Mouse (Mus musculus): ENCODE results near the gene Nppc.

Gene Nppc

GRCm38 (mm10) chr1:86652675-86653074 is 17.7 kb downstream of the Nppc start:
- DNase-seq (ENCODE audit: low read depth, low spot score), result no peak

GRCm38 (mm10) chr1:86650272-86650671 is 20.1 kb downstream of the Nppc start:
- peak; percentile 47 for DNase-seq (ENCODE audit: low read depth, low spot score)

- DNase-seq (ENCODE audit: low read depth, low spot score), result no peak
Observed at GRCm38 (mm10) chr1:86647517-86647916, 22.9 kb downstream of the Nppc start.

GRCm38 (mm10) chr1:86643101-86643809 is 27.1 kb downstream of the Nppc start:
- no peak for DNase-seq (ENCODE audit: low read depth, low spot score)

GRCm38 (mm10) chr1:86634751-86635359 is 35.5 kb downstream of the Nppc start:
- DNase-seq (ENCODE audit: low read depth, low spot score), result no peak

DNA sequence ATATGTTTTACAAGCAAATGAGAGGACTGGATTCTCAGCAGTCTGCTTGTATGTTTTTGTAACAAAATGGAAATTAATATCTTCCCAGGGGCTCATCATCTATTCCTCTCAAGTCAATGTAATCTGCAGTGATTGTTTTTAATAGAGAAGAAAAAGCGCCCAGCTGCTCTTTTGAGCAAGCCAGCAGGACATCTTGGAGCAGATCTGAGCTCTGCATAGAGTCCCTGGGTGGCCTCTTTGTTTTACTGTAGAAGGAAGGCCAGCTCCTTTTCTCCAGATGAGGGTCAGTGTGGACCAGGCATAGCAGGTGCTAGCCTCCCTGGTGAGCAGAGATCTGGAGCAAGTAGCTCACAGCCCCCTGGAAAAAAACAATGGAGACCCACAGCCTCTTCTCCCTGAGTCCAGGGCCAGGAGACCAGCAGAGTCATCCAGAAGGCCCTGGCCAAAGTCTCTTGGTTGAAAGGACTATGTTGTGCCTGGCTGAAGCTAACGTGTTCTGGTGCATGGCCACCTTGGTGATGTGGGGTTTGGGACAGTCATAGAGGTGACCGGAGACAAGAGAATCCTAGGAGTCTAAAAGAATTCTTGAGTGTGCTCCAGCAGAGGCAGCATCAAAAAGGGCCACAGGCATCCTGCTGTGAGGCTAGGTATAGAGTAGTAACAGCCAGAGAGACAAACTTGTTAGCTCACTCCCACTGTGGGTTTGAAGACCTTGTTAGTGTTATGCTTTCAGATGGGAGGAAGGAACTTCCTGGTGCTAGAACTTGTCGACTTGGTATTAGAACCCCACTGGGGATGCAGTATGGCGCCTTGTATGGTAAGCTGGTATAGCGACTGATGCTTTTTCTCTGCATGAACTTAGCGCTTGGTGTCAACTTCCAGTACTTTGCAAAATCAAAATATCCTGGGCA is 36.3 kb downstream of the Nppc start:
- no peak for DNase-seq (ENCODE audit: low read depth, low spot score)

GRCm38 (mm10) chr1:86633434-86633833 is 36.9 kb downstream of the Nppc start:
- DNase-seq (ENCODE audit: low read depth, low spot score), result no peak

DNA sequence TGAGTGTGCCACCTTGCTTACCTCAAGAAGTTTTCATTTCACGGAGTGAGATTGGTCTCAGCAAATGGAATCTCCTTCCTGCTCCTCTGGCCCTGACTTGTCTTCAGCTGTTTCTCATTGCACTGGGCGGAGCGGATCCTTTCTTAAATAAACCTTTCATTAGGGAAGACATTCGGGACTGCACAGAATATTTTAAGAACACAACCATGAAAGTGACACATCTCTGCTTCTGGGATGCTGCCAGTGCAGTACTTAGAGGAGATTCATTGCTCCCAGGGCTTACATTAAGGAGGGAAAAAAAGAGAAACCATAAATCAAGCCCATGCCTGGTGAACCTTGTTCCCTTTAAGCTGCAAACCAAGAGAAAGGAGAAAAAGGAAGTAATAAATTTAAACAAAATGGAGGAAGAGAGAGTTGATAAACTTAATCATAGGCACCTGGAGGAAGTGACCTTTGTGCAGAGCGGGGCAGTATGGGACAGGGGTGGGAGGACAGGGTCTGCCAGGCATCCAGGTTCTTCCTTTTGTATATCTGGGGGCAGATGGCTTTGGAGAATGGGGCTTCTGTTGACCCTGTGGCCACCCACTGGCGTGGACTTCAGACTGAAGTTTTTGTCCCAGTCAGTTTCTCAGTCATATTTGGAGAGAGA is 37.5 kb downstream of the Nppc start:
- DNase-seq (ENCODE audit: low read depth, low spot score), result no peak

GRCm38 (mm10) chr1:86630527-86630926 is 39.8 kb downstream of the Nppc start:
- DNase-seq (ENCODE audit: low read depth, low spot score), result no peak

- no peak for DNase-seq (ENCODE audit: low read depth, low spot score)
Observed at GRCm38 (mm10) chr1:86629936-86630335, 40.4 kb downstream of the Nppc start.

DNA sequence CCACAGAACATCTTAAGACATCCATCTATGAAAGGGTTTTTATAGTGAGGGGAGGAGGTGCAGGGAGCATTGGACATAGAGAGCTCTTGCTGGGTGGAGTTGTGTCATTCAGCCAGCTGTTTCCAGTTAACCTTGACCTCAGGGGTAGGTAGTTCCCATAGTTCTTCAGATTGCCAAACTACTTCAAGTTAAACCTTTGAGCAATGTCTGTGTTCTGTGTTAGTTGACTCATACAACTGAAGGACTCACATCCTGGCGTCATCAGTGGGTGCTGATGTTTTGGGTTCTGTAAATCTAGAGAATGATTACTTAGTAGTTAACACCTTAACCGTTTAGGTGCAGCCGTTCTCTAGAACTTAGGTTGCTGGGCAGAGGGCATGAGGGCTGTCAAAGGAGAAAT is 42.1 kb downstream of the Nppc start:
- DNase-seq (ENCODE audit: low read depth, low spot score), result no peak

DNA sequence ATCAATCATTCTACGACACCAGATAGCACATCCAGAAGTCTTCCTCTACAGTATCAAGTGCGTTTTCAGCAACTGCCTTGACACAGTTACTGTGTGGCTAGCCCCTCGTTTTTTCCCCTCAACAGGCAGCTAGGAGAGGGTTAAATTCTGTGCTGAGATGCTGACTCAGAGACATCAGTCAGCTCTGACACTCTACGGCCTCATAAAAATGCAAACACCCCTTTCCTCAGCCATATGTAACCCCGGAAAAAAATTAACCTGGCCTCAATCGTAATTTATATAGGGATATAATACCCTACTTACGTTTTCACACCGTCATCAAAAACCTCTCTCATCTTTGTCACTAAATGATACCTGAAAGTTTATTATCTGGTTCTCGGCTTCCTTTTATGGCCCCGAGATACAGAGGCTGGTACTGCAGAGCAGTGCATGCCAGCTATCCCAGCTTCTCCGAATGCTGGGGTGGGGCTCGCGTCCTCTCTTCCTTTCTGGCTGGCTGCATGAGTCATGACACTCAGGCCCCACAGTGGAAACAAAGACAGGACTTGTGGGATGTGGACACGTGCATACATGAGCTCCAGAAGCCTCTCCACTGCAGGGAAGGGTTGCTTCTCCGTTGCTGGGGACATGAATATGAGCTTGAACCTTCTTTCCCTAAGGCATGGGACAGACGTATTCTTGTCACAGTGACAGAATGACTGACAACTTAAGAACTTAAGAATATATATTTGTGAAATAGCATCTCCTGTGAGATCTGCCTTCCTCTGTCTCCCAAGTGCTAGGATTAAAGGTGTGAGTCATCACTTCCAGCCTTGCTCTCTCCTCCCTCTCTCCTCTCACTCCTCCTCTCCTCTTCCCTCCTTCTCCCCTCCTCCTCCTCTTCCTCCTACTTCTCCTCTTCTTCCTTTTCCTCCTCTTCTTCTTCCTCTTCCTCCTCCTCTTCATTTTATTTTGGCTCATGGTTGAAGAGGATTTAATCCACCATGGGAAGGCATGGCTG is 47.1 kb downstream of the Nppc start:
- DNase-seq (ENCODE audit: low read depth, low spot score), result no peak

- DNase-seq (ENCODE audit: low read depth, low spot score), result no peak
Observed at GRCm38 (mm10) chr1:86622296-86622695, 48.1 kb downstream of the Nppc start.

- peak; percentile 63 for DNase-seq (ENCODE audit: low read depth, low spot score)
Observed at GRCm38 (mm10) chr1:86618454-86619125, 51.8 kb downstream of the Nppc start.

All from retina, postnatal 7 days (tissue).